Mouse (Mus musculus) cerebellum, adult 2 months (tissue): ENCODE measurements at regions not wholly inside any gene's neighbourhood (a gene's known extent, or its start where the extent isn't known, plus 50 kb on each side); places are given as distances from the start of the nearest gene placed in this dataset.

Experiments used
- CTCF ChIP-seq: fragments of 200-500 bp; IDR thresholded peaks from 2 replicates; pipeline ENCODE4 v1.5.1; 2011; ENCODE audit warnings: low read depth, mild to moderate bottlenecking, control low read depth, low read length, moderate library complexity, borderline replicate concordance; ENCODE audit not compliant: insufficient read depth
- POLR2A ChIP-seq: fragments of 200-500 bp; IDR thresholded peaks from 2 replicates; pipeline ENCODE4 v1.6.1; 2011; ENCODE audit warnings: low read length, control low read depth, borderline replicate concordance; ENCODE audit not compliant: insufficient read depth

GRCm38 (mm10) chr4:153098591-153098990 lies 384.0 kb downstream of the Ajap1 start:
- TF ChIP-seq POLR2A = no peak
- TF ChIP-seq CTCF = no peak
